Mouse (Mus musculus) spleen, adult 18-20 months (tissue): ENCODE measurements around the gene Bcl2a1a.
"Not testable (repeated sequence)": the region's sequence is repeated elsewhere in the genome, so short reads cannot be mapped to it uniquely, and the experiment has no call there.

Experiments
- DNase-seq, 2 experiments: peaks; one replicate each; pipeline ENCODE4 v3.0.0; 2022; ENCODE audit warnings: mixed read lengths in 2 of 2

Bcl2a1a gene

DNA sequence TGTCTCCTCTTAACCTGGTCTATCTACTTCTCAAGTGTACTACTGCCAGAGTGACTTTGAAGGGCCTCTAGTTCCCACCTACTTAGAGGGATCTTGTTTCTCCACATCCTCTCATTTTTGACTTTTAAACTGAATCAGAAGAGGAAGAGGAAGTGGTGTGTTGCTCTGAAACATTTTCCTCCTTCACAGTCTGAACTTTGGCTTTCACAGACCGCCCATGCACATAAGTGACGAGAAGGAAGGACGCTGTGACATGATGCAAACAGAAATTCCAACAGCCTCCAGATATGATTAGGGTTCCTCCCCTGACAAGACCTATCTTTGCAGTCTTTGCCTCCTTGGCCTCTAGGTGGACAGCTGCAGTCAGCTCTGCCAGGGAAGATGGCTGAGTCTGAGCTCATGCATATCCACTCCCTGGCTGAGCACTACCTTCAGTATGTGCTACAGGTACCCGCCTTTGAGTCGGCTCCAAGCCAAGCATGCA is at the start of gene Bcl2a1a:
TSS of gene Bcl2a1a (plus strand) at position 231 of the 484 bp plus-strand sequence.
- DNase-seq, result peak; percentile 45 to 50

DNA sequence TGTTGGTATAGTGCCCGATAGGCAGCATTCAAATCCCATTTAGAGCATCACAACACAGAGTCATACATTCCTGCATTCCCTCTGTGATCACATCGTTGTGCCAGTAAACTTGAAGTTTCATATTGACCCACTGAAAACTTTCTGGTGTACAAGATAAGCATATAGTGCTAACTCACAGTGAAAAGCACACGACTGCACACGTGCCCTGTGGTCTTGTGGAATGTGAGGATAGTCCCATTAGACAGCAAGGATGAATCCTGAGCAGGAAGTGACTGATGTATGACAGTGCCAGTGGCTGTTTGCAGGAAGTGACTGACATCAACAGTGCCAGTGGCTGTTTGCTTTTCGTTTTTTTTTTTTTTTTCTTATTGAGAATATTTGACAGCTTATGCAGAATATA is 40.1 kb upstream of the Bcl2a1a start:
- DNase-seq, result not testable (repeated sequence)

DNA sequence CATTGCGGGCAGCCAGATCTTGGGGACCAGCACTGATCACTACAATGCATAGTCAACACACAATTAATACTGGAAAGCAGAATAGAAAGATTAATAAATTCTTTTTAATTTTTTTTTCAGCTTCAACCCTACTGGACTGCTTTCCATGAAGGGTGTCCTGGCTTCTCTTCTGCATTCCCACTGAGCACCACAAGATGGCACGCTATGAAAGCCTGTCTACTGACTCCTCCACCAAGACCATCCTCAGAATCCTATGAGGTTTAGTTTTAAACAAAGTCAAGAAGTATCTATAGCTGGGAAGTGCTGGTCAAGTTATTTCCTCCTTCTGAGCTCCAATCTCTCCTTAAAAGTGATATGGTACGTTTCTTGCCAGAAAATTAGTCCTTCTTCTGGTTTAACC is 18.4 kb upstream of the Bcl2a1a start:
- peak in 1 of 2 experiments; percentile 15 for DNase-seq

DNA sequence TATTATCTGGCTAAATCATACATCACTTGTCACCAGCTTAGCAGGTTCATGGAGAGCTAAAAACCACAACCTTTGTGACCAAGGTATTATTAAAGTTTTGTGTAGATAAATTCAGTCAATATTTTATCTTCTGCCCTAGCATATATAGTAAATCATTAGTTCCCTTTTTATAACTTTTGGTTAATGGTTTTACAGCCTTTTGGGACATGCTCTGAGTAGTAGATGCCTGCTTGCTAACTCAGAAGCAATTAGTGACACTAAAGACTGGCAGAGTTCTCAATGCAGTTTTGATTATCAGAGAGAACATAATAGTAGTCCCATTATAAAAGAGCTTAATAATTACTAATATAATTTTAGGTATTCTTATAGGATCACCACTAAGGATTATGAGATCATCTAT is 5.2 kb upstream of the Bcl2a1a start:
- not testable (repeated sequence) for DNase-seq

DNA sequence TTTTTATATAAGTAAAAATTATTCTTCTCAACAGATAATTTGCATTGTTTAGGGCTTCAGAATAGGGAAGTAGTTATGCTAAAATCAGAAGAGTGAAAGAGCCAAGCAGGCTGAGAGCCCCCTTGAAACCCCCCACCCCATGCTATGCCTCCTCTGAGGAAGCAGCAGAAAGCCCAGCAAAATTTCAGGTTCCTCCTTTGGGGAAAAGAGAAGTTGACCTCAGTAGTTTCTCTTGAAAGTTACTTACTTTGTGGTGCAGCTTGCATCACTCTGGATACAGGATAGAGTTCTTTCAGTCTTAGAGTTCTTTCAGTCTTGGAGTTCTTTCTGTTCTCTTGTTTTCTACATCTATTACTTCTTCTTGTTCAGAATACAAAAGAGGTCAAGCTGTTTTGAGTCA is 3.5 kb upstream of the Bcl2a1a start:
- peak; percentile 25 to 41 for DNase-seq

DNA sequence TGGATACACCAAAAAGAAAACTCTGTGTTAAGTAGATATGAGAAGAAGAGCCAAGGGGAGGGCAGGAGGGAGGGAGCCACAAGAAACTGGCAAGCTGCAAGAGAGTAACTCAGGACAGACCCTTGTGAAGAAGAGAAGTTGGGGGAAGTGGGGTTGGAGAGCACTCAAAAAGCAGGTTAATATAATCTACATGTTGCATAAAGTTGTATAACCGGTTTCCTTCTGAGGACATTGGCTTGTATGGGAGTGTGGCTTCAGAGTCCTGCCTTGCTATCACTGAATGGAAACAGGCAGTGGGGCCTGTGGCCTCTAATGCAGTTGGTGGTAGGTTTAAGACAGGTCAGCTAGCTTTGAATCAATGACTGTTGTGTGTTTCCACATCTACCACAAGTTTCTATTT is 1.5 kb upstream of the Bcl2a1a start:
- not testable (repeated sequence) for DNase-seq

DNA sequence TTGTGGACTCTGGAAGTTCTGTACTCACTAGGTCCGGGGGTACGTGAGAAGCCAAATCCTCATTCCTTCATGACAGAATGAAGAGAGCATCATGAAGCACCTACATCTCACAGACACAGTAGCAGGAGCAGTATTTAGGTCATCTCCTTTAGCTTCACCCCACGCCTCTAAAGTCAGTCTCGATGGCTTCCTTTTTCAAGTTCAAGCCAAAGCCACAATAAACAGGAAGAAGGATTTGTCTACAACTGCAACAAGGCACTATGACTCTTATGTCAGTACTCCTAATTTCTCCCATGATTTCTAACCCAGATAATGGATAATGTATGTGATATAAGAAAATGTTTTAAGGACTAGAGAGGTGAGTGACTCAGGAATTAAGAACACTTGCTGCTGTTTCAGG is 665 bp upstream of the Bcl2a1a start:
- DNase-seq, result not testable (repeated sequence)

DNA sequence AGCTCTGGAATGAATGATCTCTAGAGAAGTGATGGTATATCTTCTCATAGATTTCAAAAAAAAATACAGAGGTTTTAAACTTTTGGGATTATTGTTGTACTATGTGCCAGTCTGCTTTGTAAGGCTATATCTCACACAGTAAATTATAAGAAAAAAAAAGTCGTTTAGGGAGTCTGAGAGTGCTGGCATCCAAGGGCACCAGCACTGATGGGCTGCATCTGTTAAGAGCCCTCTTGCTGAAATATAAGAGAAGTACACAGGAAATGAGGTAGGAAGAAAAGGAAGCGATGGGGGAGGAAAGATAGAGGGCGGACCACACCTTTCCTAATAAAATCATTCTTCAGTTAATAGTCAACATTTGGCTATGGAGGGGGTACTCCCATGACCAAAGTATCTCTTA is 2.2 kb downstream of the Bcl2a1a start:
- no peak for DNase-seq

DNA sequence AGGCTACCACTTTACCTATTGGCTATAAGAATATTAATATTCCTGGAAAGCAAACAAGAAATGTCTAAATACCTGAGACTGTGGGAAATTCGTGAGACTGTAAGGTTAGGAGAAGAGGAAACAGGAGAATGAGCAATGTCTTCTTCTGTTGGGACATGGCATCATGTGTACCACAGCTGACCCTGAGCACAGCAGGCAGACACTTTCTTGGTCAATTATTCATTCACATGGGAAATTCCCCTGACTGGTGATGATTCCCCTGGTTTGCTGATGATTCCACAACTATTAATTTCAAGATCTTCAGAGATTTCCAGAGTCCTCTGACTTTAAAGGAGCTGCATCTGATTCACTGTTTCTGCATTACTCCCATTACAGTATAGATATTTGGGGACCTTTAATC is 3.3 kb downstream of the Bcl2a1a start:
- not testable (repeated sequence) for DNase-seq

DNA sequence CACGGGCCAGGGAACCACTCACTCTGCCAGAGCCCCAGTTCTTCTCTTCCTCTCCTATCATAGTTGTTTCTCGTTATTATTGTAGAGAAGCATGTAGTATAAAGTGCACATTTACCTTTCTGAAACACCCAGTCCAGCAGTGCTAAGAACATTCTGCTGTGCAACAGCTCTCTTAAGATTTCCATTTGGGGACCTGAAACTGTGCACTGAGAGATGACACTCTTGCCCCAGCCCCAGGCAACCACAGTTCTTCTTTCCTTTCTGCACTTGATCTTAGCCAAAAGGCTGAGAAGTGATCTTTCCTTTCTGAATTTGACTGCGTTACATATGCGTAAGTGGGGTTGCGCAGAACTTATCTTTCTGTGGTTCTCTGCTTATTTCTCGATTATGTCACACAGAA is 9.8 kb downstream of the Bcl2a1a start:
- DNase-seq, result not testable (repeated sequence)

DNA sequence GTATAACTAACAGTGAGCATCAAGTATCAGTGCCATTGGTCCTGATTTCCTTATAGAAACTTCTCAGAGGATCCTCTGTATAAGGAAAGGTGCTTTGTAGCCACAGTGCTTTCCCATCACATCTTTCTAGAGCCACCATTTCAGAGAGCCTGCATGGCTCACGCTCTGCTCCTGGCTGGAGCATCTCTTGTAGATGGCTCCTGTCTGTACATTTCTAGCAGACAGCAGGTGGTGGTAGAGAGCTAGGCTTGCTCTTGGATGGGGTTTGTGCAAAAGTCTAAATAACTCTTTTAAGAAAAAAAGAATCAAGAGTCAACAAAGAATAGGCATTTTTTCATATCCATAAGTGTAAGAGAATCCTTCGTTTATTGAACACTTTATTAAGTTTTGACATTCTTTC is 12.8 kb downstream of the Bcl2a1a start:
- DNase-seq, result not testable (repeated sequence)

DNA sequence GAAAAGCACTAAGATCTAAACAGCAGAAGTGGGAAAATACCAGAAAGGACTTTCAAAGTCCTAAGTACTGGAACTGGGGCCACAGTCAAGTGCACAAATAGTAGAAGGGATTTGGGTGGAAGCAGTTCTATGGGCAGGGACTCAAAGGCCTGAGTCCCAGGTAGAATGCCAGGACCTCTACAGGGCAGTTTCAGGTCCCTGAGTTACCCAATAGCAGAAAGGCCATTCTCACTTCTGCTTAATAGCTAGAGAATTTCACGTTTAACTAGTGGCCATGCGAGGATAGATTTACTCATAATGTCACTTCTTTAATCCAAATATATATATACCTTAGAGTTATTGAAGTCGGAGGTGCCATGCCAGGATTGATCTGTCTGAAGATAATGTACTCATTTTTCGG is 20.2 kb downstream of the Bcl2a1a start:
- DNase-seq, result not testable (repeated sequence)

DNA sequence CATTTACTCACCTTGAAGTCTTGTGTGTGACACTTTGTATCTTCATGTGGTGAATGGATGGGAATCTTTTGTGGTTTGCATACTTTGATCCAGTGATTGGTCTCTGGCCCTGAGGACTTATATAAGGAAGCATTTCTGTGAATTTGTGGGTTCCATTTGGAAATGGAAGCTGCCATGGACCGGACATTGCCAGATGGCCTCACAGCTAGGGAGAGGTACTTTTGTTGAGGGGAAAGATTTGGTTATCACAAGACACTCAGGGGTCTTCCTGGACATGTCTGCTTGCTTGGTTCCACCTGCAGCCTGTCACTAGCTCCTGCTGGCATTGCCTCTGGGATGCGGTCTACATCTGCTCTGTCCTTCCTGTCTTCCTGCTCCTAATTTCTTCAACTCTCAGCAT is 23.1 kb downstream of the Bcl2a1a start:
- not testable (repeated sequence) for DNase-seq

DNA sequence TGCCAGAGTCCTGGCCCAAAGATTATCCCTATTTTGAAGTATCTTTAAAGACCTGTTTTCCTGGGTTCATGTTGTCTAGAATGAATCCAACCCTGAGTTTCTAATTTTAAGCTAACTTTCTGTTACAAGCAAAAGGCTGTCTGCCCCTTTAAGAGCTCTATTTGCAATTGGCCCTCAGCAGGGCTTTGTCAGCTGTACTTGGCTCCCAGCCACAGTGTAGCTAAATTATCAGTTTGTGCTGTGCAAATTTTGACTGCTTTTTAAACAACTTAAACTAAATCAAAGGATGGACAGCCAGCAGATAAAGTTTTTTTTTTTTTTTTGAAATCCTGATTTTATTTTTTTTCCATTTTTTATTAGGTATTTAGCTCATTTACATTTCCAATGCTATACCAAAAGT is 44.8 kb downstream of the Bcl2a1a start:
- not testable (repeated sequence) for DNase-seq
